Mouse (Mus musculus): ENCODE measurements around the gene Ntng1. TPM values are rescaled to one million over a fixed set of nuclear protein-coding genes. Genes with fewer than 3 reads are reported as not detected.
"Not testable (repeated sequence)": the region's sequence is repeated elsewhere in the genome, so short reads cannot be mapped to it uniquely, and the experiment has no call there.

The Ntng1 gene
- total RNA-seq, 4 experiments from 2014 or later: 0.19 to 1.6 (median 0.46) TPM

GRCm38 (mm10) chr3:109783231-109783630, 360.6 kb downstream of the Ntng1 start:
- DNase-seq (ENCODE audit: low spot score in 2 of 2): no peak

- peak; percentile 11 to 53 for DNase-seq (ENCODE audit: low spot score in 2 of 2)
Measured at GRCm38 (mm10) chr3:109782289-109782951, 361.4 kb downstream of the Ntng1 start.

GRCm38 (mm10) chr3:109781917-109782288, 361.9 kb downstream of the Ntng1 start:
- DNase-seq (ENCODE audit: low spot score in 2 of 2): no peak

GRCm38 (mm10) chr3:109775200-109775599, 368.6 kb downstream of the Ntng1 start:
- no peak for DNase-seq (ENCODE audit: low spot score in 2 of 2)

GRCm38 (mm10) chr3:109772120-109772519, 371.7 kb downstream of the Ntng1 start:
- no peak for DNase-seq (ENCODE audit: low spot score in 2 of 2)

- DNase-seq (ENCODE audit: low spot score in 2 of 2): peak; percentile 24 to 36
Measured at GRCm38 (mm10) chr3:109766939-109767338, 376.9 kb downstream of the Ntng1 start.

- DNase-seq (ENCODE audit: low spot score in 2 of 2): no peak
Measured at GRCm38 (mm10) chr3:109765608-109766007, 378.2 kb downstream of the Ntng1 start.

GRCm38 (mm10) chr3:109765141-109765540, 378.7 kb downstream of the Ntng1 start:
- no peak for DNase-seq (ENCODE audit: low spot score in 2 of 2)

GRCm38 (mm10) chr3:109756426-109756825, 387.4 kb downstream of the Ntng1 start:
- DNase-seq (ENCODE audit: low spot score in 2 of 2): no peak

GRCm38 (mm10) chr3:109747593-109747992, 396.2 kb downstream of the Ntng1 start:
- not testable (repeated sequence) for DNase-seq (ENCODE audit: low spot score in 2 of 2)

- DNase-seq (ENCODE audit: low spot score in 2 of 2): no peak
Measured at GRCm38 (mm10) chr3:109740466-109741102, 403.2 kb downstream of the Ntng1 start.

GRCm38 (mm10) chr3:109732327-109733182, 411.3 kb downstream of the Ntng1 start:
- no peak for DNase-seq (ENCODE audit: low spot score in 2 of 2)

GRCm38 (mm10) chr3:109731592-109732230, 412.1 kb downstream of the Ntng1 start:
- no peak for DNase-seq (ENCODE audit: low spot score in 2 of 2)

Other genes with a start within 250 kb of the Ntng1 start
- gene Prmt6, start 107.0 kb upstream of the Ntng1 start, total RNA-seq (2022): 1 to 10 TPM; 2.4 to 3.0 (median 2.6) TPM